Mouse (Mus musculus) layer of hippocampus, adult 11-12 months (tissue): ENCODE measurements around the gene Trak2.
"Not testable (repeated sequence)": the region's sequence is repeated elsewhere in the genome, so short reads cannot be mapped to it uniquely, and the experiment has no call there.

Experiments
- DNase-seq: peaks from one replicate; pipeline ENCODE4 v3.0.0; 2022; ENCODE audit warnings: low spot score

The Trak2 gene

DNA sequence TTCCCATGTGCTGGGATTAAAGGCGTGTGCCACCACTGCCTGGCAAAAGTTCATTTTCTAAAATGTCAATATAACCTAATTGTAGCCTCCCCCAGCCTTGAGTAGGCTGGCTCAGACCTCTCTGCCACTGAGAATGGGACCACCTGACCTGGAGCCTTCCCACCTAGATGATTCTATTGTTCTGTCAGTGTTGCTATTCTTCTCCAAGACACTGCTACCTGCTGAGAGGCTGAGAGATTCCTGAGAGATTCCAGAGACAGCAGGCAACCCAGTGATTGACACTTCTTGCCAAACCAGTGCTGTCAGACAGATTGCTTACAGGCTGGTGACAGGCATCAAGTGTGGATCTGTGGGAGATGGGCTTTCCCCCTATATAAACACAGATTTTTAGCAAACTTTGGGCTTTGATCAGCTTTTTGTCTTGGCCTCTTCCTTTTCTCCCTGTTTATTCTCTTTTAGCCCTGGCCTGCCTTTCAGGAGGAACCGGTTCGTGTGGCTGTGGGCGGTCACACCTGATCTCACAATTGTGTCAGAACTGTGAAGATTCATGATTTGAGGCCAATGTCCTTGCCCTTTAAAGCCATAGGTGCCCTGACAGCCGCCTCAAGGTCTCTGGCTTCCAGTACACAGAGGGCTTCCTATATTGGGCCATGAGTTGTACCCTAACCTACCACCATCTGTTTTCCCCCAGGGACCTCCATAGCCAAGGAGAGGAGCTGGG is 83.2 kb downstream of the Trak2 start:
- no peak for DNase-seq

- no peak for DNase-seq
These were observed 87.6 kb downstream of the Trak2 start for GRCm38 (mm10) chr1:58885646-58886045.

GRCm38 (mm10) chr1:58883279-58883678 is 90.0 kb downstream of the Trak2 start:
- DNase-seq: not testable (repeated sequence)

DNA sequence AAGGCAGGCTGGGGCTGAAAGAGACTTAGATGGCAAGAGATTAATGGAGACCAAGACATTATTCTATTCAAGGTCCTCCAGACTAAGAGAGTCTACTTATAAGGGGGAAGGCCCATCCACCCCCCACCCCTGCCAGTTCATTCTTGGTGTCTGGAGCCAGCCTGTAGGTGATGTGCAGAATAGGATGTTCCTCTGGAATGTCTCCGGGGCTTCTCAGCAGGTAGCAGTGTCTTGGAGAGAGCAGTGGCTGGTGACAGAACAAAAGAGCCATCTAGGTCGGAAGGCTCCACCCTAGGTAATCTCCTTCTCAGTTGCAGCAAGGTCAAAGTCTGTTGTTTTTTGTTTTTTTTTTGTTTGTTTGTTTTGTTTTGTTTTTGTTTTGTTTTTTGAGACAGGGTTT is 93.9 kb downstream of the Trak2 start:
- DNase-seq: not testable (repeated sequence)

GRCm38 (mm10) chr1:58876500-58876899 is 96.7 kb downstream of the Trak2 start:
- not testable (repeated sequence) for DNase-seq

GRCm38 (mm10) chr1:58860586-58860985 is 112.6 kb downstream of the Trak2 start:
- not testable (repeated sequence) for DNase-seq

DNA sequence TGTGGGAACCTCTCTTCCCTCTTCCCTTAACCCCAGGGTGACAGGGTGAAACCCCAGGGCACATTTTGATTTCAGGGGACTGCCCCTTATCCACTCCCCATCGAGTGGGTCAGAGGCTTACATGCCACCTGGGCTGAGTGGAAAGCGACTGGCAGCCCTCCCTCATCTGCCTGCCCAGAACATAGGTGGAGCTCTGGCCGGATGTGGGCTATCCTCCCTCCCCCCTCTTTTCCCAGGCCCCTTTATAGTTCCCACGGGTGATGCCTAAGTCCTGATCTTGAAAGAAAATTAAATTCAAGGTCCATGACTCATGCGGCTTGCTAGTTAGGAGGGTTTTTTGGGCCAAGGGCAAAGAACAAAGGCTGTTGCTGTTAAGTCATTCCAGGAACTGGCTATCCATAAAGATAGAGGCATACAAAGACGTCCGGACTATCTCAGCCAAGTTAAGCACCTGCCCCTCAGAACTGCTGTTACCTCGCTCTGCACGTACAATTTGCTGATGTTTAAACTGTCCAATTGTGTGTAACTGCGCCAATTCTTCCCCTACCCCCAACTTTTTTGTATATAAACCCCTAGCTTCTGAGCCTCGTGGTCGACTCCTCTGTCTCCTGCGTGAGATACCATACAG is 113.4 kb downstream of the Trak2 start:
- not testable (repeated sequence) for DNase-seq

GRCm38 (mm10) chr1:58859131-58859530 is 114.1 kb downstream of the Trak2 start:
- not testable (repeated sequence) for DNase-seq

GRCm38 (mm10) chr1:58856811-58857210 is 116.4 kb downstream of the Trak2 start:
- DNase-seq: not testable (repeated sequence)
